Mouse (Mus musculus) stomach, postnatal 0 days (tissue): ENCODE data around the gene Cenpj.

Source experiments
- CTCF ChIP-seq: IDR thresholded peaks from 2 replicates; pipeline ENCODE4 v1.5.1; 2016; ENCODE audit warnings: antibody characterized with exemption, low read depth, mild to moderate bottlenecking, moderate library complexity
- EP300 ChIP-seq: optimal IDR thresholded peaks from 2 replicates; pipeline ENCODE3; 2016; ENCODE audit warnings: antibody characterized with exemption

DNA sequence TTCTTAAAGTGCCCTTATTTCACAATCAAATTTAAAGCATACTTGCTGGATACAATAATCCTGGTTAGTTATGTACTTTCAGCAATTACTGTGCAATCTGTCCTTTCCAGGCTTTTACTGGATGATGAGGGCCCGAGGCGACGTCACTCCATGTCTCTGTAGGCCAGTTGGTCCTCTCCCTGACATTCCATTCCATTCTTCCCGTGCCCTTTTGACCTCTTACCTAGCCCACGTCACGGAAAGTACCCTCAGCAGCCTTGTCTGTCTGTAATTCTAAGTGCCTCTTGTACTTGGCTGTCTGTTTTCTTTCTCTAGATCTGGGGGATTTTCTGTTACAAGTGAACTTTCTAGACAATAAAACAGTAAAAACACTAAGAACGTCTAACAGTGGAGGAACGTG is 3.8 kb upstream of the Cenpj start:
- TF ChIP-seq CTCF, result no peak
- no peak for TF ChIP-seq EP300
